Mouse (Mus musculus) megakaryocyte, embryonic 14.5 days (primary cell): ENCODE data around the gene Clasrp. TPM values are rescaled to one million over a fixed set of nuclear protein-coding genes. Genes with fewer than 3 reads are reported as not detected.

Source experiments
- H3K27me3 ChIP-seq: replicated peaks from 2 replicates; pipeline ENCODE3; 2012; ENCODE audit warnings: inconsistent platforms
- H3K36me3 ChIP-seq: replicated peaks from 2 replicates; pipeline ENCODE3; 2012; ENCODE audit warnings: low read length, inconsistent platforms, mixed read lengths
- H3K4me1 ChIP-seq: 2 replicates; pipeline ENCODE4 v1.6.1; 2012; ENCODE audit warnings: inconsistent platforms
- H3K4me3 ChIP-seq: replicated peaks from 2 replicates; pipeline ENCODE3; 2012; ENCODE audit warnings: moderate library complexity, mild to moderate bottlenecking, inconsistent platforms
- H3K9me3 ChIP-seq: 2 replicates; pipeline ENCODE4 v1.6.1; 2012; ENCODE audit warnings: inconsistent platforms
- FLI1 ChIP-seq: IDR thresholded peaks from 2 replicates; pipeline ENCODE4 v1.6.1; 2012; ENCODE audit warnings: low read length, inconsistent platforms, mixed read lengths
- GATA1 ChIP-seq: IDR thresholded peaks from 3 replicates; pipeline ENCODE4 v1.6.1; 2012; ENCODE audit warnings: mixed read lengths, low read length, inconsistent platforms, borderline replicate concordance
- polyA plus RNA-seq: library from polyadenylated mRNA; stranded (reverse); fragments of >175 nt; gene quantifications from 2 replicates; pipeline ENCODE4 v1.2.3, GENCODE M21; 2012; ENCODE audit warnings: low replicate concordance; ENCODE audit not compliant: insufficient read depth

Clasrp gene
- polyA plus RNA-seq, 1 experiment: 109 TPM

DNA sequence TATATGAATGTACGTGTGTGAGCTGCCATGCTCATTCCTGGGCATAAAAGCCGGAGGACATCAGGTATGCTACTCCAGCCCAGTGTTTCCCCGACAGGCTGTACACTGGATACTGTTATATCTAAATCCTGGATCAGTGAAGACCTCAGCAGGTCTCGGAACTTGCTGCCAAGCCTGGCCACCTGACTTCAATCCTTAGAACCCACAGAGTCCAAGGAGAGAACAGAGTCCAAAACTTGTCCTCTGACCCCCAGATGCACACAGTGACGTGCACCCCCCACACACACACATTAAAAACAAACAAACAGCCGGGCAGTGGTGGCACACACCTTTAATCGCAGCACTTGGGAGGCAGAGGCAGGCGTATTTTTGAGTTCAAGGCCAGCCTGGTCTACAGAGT lies 36.9 kb downstream of the Clasrp start:
- H3K27me3 ChIP-seq: no peaks in the 10 kb centered on the region
- peaks cover 73% of the 10 kb centered on the region for H3K36me3 ChIP-seq
- peaks cover 69% of the 10 kb centered on the region for H3K4me1 ChIP-seq
- H3K9me3 ChIP-seq: peaks cover 3% of the 10 kb centered on the region; the same call in 1 of the 2 replicates
- no peak for TF ChIP-seq FLI1
- no peak for TF ChIP-seq GATA1
- H3K4me3 ChIP-seq: no peak overlapping the region

- H3K4me3 ChIP-seq: no peak overlapping the region
- H3K36me3 ChIP-seq: peaks cover 65% of the 10 kb centered on the region
- H3K4me1 ChIP-seq: peaks cover 61% of the 10 kb centered on the region
- TF ChIP-seq GATA1 (no peak), FLI1 (no peak)
- H3K9me3 ChIP-seq: peaks cover 3% of the 10 kb centered on the region; the same call in 1 of the 2 replicates
- H3K27me3 ChIP-seq: no peaks in the 10 kb centered on the region
Observed at GRCm38 (mm10) chr7:19565803-19566202, 38.5 kb downstream of the Clasrp start.

DNA sequence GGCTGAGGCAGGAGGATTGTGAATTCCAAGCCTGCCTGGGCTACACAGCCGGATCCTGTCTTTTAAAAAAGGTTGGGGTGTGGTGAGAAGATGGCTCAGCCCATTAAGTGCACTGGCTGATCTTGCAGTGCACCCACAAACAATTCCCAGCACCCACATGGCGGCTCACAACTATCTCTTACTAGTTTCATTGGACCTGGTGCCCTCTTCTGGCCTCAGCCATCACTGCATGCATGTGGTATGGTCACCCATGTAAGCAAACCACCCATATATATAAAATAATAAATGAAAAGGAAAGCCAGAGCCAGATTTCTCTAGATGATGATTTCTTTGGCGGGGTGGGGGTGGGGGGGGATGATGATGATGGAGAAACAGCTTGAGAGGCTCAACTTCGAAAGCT lies 39.8 kb downstream of the Clasrp start:
- TF ChIP-seq GATA1 (no peak), FLI1 (no peak)
- Histone ChIP-seq H3K27me3 (no peaks in the 10 kb centered on the region), H3K4me1 (peaks cover 65% of the 10 kb centered on the region), H3K4me3 (no peak overlapping the region), H3K9me3 (peaks cover 3% of the 10 kb centered on the region; the same call in 1 of the 2 replicates), H3K36me3 (peaks cover 54% of the 10 kb centered on the region)

GRCm38 (mm10) chr7:19563884-19564283 lies 40.4 kb downstream of the Clasrp start:
- TF ChIP-seq FLI1 (no peak), GATA1 (no peak)
- peak overlapping the region; percentile 65 for H3K4me3 ChIP-seq
- peaks cover 65% of the 10 kb centered on the region for H3K4me1 ChIP-seq
- peaks cover 3% of the 10 kb centered on the region; the same call in 1 of the 2 replicates for H3K9me3 ChIP-seq
- no peaks in the 10 kb centered on the region for H3K27me3 ChIP-seq
- peaks cover 54% of the 10 kb centered on the region for H3K36me3 ChIP-seq

DNA sequence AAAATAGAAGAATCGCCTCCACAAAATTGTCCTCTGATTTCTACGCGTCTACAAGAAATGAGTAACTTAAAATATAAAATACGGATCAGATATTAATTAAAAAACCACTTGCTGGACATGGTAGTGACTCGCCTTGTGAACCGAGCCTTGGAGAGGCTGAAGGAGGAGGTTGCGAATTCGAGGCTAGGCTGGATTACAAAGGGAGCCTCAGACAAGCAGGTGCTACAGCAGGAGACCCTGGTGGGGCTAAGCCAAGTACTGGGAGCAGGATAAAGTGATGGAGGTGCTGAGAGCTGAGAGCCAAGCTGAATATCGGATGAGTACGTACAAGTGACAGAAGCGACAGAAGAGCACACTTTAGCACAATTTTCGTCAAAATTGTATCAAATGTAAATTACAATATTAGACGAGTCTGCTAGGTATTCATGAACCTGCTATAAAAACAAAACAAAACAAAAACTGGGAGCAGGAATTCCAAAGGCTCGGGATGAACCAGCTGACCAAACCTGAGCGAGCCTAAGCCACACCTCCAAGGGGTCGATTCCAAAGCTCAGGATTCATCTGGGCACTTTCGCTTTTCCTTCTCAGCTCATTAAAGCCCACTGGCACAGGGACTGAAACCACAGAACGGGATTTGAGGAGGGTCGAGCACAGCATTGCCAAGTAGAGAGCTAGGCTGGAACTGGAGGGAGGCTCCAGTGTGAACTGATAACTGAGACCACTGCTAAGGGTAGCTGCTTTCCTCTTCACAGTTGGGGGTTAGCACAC lies 41.5 kb downstream of the Clasrp start, which contains the start of gene Ppp1r37:
Gene Ppp1r37, minus strand, starts transcription at position 434 of the 768 bp plus-strand sequence.
- H3K36me3 ChIP-seq: peaks cover 58% of the 10 kb centered on the region
- no peaks in the 10 kb centered on the region for H3K27me3 ChIP-seq
- no peak for TF ChIP-seq GATA1
- no peak for TF ChIP-seq FLI1
- peak within 1 kb of the TSS; percentile 98 for H3K4me3 ChIP-seq
- peaks cover 72% of the 10 kb centered on the region for H3K4me1 ChIP-seq
- peaks cover 3% of the 10 kb centered on the region; the same call in 1 of the 2 replicates for H3K9me3 ChIP-seq

DNA sequence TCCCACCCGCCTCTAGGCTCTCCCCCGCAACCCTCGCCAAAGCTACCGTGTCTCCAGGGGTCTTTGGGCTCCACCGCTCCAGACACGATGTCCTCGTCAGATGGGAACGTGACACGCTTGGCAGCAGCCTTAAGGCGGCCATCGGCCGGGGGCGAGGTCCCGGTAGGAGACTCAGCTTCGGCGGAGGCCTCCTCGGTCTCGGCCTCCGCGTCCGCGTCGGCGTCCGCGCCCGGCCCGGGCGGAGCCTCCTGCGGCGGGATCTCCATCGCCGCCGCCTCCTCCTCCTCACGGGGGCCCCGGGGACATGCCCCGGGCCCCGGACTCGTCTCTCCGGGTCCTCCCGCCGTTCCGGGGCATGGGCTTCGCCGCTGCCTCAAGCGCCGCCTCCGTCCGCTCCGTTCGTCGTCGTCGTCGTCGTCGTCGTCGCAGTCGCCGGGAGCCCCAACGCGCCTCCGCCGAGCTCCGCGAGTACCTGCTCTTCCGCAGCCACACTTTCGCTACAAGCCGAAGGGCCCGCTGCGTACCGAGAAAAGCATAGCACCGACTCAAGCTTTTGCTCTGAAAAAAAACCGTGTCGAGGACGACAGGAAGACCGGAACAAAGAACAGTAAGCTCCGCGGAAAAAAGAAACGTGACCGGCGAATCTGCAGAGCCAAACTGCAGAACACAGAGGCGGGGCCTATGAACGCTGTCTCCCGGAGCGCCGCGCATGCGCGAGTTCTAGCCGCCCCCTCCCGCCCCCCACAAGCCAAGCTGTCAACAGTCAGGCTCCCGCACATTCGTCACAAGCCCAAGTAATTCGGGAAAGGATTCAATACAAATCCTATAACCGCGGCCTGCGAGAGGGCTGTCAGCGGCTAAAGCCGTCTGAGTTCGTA lies 42.3 kb downstream of the Clasrp start:
- H3K9me3 ChIP-seq: peaks cover 3% of the 10 kb centered on the region; the same call in 1 of the 2 replicates
- H3K36me3 ChIP-seq: peaks cover 60% of the 10 kb centered on the region
- H3K27me3 ChIP-seq: no peaks in the 10 kb centered on the region
- TF ChIP-seq GATA1 (no peak), FLI1 (no peak)
- peak overlapping the region; percentile 98 for H3K4me3 ChIP-seq
- H3K4me1 ChIP-seq: peaks cover 79% of the 10 kb centered on the region

GRCm38 (mm10) chr7:19561431-19561764 lies 42.9 kb downstream of the Clasrp start:
- peaks cover 62% of the 10 kb centered on the region for H3K36me3 ChIP-seq

DNA sequence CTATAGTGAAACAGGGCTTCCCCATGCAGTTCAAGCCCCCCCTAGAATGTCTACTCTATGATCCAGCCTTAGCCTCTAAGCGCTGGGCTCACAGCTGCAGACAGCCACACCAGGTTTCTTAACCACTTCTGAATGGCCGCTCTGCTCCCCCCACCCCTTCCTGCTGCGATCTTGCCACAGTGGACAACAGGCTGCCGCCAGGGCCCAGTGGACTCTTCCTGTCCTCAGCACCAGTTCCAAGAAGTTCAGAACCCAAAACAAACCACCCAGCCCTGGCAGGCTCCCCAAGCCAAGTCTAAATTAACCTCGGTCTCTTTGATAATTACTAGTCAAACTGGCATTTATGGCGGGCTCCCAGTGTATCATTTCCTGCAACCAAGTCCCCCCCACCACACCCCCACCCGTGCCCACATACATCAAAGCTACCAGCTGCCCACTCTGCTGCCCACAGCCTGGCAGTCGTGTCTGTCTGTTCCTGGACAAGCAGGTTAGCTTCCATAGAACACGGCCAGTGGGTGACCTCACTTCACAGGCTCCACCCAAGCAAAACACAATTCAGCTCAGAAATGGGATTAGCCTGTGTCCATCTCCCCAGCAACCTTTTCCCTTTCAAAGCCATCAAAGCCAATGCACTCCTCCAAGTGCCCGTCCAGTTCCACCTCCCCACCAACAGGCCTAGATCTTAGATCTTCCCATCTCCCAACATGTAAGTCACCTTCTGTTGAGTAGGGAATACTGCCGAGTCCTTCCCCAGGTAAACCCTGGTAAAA lies 43.6 kb downstream of the Clasrp start:
- no peak for TF ChIP-seq FLI1
- no peak for TF ChIP-seq GATA1
- peaks cover 85% of the 10 kb centered on the region for H3K4me1 ChIP-seq
- H3K36me3 ChIP-seq: peaks cover 63% of the 10 kb centered on the region
- no peaks in the 10 kb centered on the region for H3K27me3 ChIP-seq
- H3K4me3 ChIP-seq: peak overlapping the region; percentile 98
- peaks cover 3% of the 10 kb centered on the region; the same call in 1 of the 2 replicates for H3K9me3 ChIP-seq

More at GRCm38 (mm10) chr7:19561431-19561764, 42.9 kb downstream of the Clasrp start:
- TF ChIP-seq FLI1: no peak
- no peak for TF ChIP-seq GATA1
- Histone ChIP-seq H3K9me3 (peaks cover 3% of the 10 kb centered on the region; the same call in 1 of the 2 replicates), H3K27me3 (no peaks in the 10 kb centered on the region), H3K4me1 (peaks cover 82% of the 10 kb centered on the region), H3K4me3 (peak overlapping the region; percentile 98)

- peaks cover 59% of the 10 kb centered on the region for H3K36me3 ChIP-seq
- no peaks in the 10 kb centered on the region for H3K27me3 ChIP-seq
- H3K4me3 ChIP-seq: peak overlapping the region; percentile 82
- H3K4me1 ChIP-seq: peaks cover 87% of the 10 kb centered on the region
- TF ChIP-seq FLI1 (no peak), GATA1 (no peak)
- H3K9me3 ChIP-seq: no peaks in the 10 kb centered on the region
Observed at GRCm38 (mm10) chr7:19558965-19559364, 45.3 kb downstream of the Clasrp start.
